Mouse (Mus musculus) C2C12 (cell line): ENCODE results near the gene Psmb8. TPM values are rescaled to one million over a fixed set of nuclear protein-coding genes. Genes with fewer than 3 reads are reported as not detected.

Experiments used
- H3K27me3 ChIP-seq: one replicate; pipeline ENCODE4 v1.6.1; 2011; ENCODE audit not compliant: control insufficient read depth, insufficient read depth, insufficient read length
- H3K36me3 ChIP-seq: one replicate; pipeline ENCODE4 v1.6.1; 2011; ENCODE audit not compliant: control insufficient read depth, insufficient read depth
- H3K4me3 ChIP-seq: one replicate; pipeline ENCODE4 v1.5.1; 2011; ENCODE audit warnings: mild to moderate bottlenecking, control low read depth; ENCODE audit not compliant: poor library complexity, insufficient read depth, severe bottlenecking
- H3K79me2 ChIP-seq: one replicate; pipeline ENCODE4 v1.6.1; 2011; ENCODE audit not compliant: control insufficient read depth, insufficient read depth
- H3K79me3 ChIP-seq: one replicate; pipeline ENCODE4 v1.6.1; 2011; ENCODE audit warnings: low read depth, control low read depth
- H3ac ChIP-seq: one replicate; pipeline ENCODE3; 2011; ENCODE audit warnings: low read depth; ENCODE audit not compliant: control insufficient read depth, insufficient read length
- CEBPB ChIP-seq: IDR thresholded peaks from one replicate; pipeline ENCODE4 v1.6.1; 2011; ENCODE audit warnings: low read depth, mild to moderate bottlenecking, control low read depth, moderate library complexity
- CTCF ChIP-seq: IDR thresholded peaks from one replicate; pipeline ENCODE4 v1.5.1; 2011; ENCODE audit not compliant: control insufficient read depth, insufficient read depth, insufficient read length
- FOSL1 ChIP-seq: IDR thresholded peaks from one replicate; pipeline ENCODE4 v1.8.0; 2011; ENCODE audit warnings: mild to moderate bottlenecking, low read length; ENCODE audit not compliant: poor library complexity, insufficient read depth, severe bottlenecking
- MAX ChIP-seq: IDR thresholded peaks from one replicate; pipeline ENCODE4 v1.6.1; 2011; ENCODE audit warnings: mild to moderate bottlenecking, control low read depth
- MYOD1 ChIP-seq: IDR thresholded peaks from one replicate; pipeline ENCODE4 v1.6.1; 2011; ENCODE audit warnings: low read depth; ENCODE audit not compliant: control insufficient read depth, insufficient read length
- MYOG ChIP-seq: IDR thresholded peaks from one replicate; pipeline ENCODE4 v1.6.1; 2011; ENCODE audit not compliant: control insufficient read depth, insufficient read length; ENCODE audit errors: extremely low read depth
- USF1 ChIP-seq: IDR thresholded peaks from one replicate; pipeline ENCODE4 v1.6.1; 2011; ENCODE audit warnings: low read depth, mild to moderate bottlenecking, control low read depth, moderate library complexity
- polyA plus RNA-seq: library from polyadenylated mRNA; unstranded; fragments of >200 nt; fragmentation: generic; extraction: Trizol; gene quantifications from one replicate; pipeline ENCODE4 v1.2.1, GENCODE M21; 2012; ENCODE audit warnings: missing spikeins

The Psmb8 gene
- polyA plus RNA-seq, 1 experiment: 0.05 TPM

- peaks cover 2% of the 10 kb centered on the region for H3K27me3 ChIP-seq
- no peaks in the 10 kb centered on the region for H3K36me3 ChIP-seq
- H3K79me3 ChIP-seq: no peaks in the 10 kb centered on the region
- H3K79me2 ChIP-seq: no peaks in the 10 kb centered on the region
- TF ChIP-seq MAX: no peak
- peak; percentile 3 for TF ChIP-seq CTCF
- TF ChIP-seq FOSL1: no peak
- no peak for TF ChIP-seq USF1
- no peak for TF ChIP-seq MYOD1
- H3K4me3 ChIP-seq: no peak overlapping the region
- no peak overlapping the region for H3ac ChIP-seq
Observed at GRCm38 (mm10) chr17:34169279-34169678, 28.2 kb upstream of the Psmb8 start.

GRCm38 (mm10) chr17:34170487-34170876 lies 27.0 kb upstream of the Psmb8 start:
- Histone ChIP-seq H3K79me3 (no peaks in the 10 kb centered on the region), H3K27me3 (no peaks in the 10 kb centered on the region), H3K4me3 (no peak overlapping the region), H3K79me2 (no peaks in the 10 kb centered on the region), H3ac (no peak overlapping the region), H3K36me3 (no peaks in the 10 kb centered on the region)
- no peak for TF ChIP-seq CEBPB
- no peak for TF ChIP-seq USF1
- TF ChIP-seq CTCF: no peak
- no peak for TF ChIP-seq MAX
- no peak for TF ChIP-seq MYOD1
- no peak for TF ChIP-seq MYOG
- no peak for TF ChIP-seq FOSL1

GRCm38 (mm10) chr17:34170877-34171498 lies 26.5 kb upstream of the Psmb8 start:
- H3ac ChIP-seq: no peak overlapping the region
- no peak overlapping the region for H3K4me3 ChIP-seq
- TF ChIP-seq MYOD1 (no peak), CEBPB (no peak), FOSL1 (no peak), USF1 (no peak), CTCF (no peak), MYOG (no peak), MAX (no peak)
- H3K27me3 ChIP-seq: no peaks in the 10 kb centered on the region
- no peaks in the 10 kb centered on the region for H3K79me3 ChIP-seq
- no peaks in the 10 kb centered on the region for H3K36me3 ChIP-seq
- H3K79me2 ChIP-seq: no peaks in the 10 kb centered on the region

GRCm38 (mm10) chr17:34172528-34172927 lies 25.0 kb upstream of the Psmb8 start:
- H3K79me3 ChIP-seq: no peaks in the 10 kb centered on the region
- H3ac ChIP-seq: no peak overlapping the region
- H3K27me3 ChIP-seq: no peaks in the 10 kb centered on the region
- H3K4me3 ChIP-seq: no peak overlapping the region
- no peaks in the 10 kb centered on the region for H3K79me2 ChIP-seq
- TF ChIP-seq MYOD1: no peak
- TF ChIP-seq MYOG: no peak
- no peak for TF ChIP-seq MAX
- TF ChIP-seq CTCF: no peak
- TF ChIP-seq CEBPB: no peak
- TF ChIP-seq USF1: no peak
- no peak for TF ChIP-seq FOSL1
- H3K36me3 ChIP-seq: no peaks in the 10 kb centered on the region

GRCm38 (mm10) chr17:34174075-34174474 lies 23.4 kb upstream of the Psmb8 start:
- Histone ChIP-seq H3K36me3 (no peaks in the 10 kb centered on the region), H3K27me3 (no peaks in the 10 kb centered on the region), H3K4me3 (no peak overlapping the region), H3K79me2 (no peaks in the 10 kb centered on the region), H3K79me3 (no peaks in the 10 kb centered on the region), H3ac (no peak overlapping the region)
- TF ChIP-seq MAX (no peak), CTCF (no peak), CEBPB (no peak), USF1 (no peak), MYOD1 (no peak), FOSL1 (no peak), MYOG (no peak)

- Histone ChIP-seq H3K79me3 (no peaks in the 10 kb centered on the region), H3K27me3 (peaks cover 11% of the 10 kb centered on the region), H3K79me2 (no peaks in the 10 kb centered on the region), H3K4me3 (no peak overlapping the region), H3K36me3 (no peaks in the 10 kb centered on the region), H3ac (no peak overlapping the region)
- TF ChIP-seq MAX (no peak), CEBPB (no peak), CTCF (no peak), MYOG (no peak), MYOD1 (no peak), FOSL1 (no peak), USF1 (no peak)
Observed at GRCm38 (mm10) chr17:34177179-34177578, 20.3 kb upstream of the Psmb8 start.
